Mouse (Mus musculus) naive thymus-derived CD4-positive, alpha-beta T cell, adult 2 months (primary cell): ENCODE measurements at regions not wholly inside any gene's neighbourhood (a gene's known extent, or its start where the extent isn't known, plus 50 kb on each side); places are given as distances from the start of the nearest gene placed in this dataset.

Experiments
- DNase-seq: peaks from one replicate; pipeline ENCODE4 v3.0.0-alpha.2; 2011; ENCODE audit warnings: low read depth

DNA sequence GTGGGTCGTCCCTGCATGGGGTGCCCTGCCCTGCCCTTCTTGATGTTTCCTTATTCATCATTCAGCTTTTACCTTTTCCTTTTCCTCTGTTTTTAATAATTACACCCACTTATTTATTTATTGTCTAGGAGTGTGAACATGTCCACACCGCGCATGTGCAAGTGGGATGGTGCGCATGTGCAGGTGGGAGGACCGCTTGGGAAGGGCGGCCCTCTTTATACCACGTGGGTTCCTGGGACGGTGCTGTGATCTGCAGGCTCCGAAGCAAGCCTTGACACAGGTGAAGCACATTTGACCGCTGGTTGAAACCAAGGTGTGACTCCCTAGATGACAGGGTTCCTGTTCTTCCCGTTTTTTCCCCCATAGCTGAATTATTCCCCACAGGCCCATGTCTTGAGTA is 60.0 kb downstream of the Syf2 start:
- DNase-seq = no peak

DNA sequence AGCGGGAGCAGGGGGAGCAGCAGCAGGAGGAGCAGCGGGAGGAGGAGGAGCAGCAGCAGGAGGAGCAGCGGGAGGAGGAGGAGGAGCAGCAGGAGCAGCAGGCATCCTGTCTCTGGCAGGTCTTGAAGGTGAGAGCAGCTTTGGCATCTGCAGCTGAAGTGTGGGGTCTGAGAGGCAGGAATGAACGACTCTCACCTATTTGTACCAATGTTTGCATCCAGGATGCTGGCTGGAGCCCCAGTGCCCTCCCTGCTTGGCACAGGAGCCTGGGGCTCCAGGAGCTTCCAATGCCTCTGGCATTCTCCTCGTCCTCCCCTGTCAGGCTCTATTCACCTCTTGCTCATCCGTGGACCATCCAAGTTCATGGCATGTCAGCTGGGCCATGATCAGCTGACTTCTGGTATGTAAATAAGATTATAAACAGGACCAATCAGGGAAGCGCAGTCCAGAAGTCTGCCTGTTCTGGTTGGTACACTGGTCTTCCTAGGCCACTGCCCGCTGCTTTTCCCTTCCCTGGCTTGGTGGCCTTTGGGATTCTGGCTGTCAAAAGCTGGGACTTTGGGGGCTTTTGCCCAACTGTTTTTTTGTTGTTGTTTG is 62.9 kb downstream of the Syf2 start:
- no peak for DNase-seq

DNA sequence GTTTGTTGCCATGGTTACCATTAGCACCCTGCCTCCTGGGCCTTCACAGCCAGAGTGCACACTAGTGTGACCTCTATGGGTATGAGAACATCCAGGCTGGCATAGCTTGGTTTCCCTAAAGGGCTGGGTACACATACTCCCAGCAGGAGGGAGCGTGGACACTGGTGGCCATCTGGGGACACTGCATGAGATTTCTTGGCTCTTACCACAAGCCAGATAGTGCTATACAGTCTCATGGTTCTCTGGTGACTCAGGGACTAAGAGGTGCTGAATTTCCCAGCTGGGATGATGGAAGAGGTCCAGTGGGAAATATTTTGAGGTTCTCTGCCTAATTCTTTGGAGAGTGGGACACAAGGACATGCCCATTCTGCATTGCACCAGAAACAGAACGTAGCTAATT is 63.5 kb downstream of the Syf2 start:
- no peak for DNase-seq

DNA sequence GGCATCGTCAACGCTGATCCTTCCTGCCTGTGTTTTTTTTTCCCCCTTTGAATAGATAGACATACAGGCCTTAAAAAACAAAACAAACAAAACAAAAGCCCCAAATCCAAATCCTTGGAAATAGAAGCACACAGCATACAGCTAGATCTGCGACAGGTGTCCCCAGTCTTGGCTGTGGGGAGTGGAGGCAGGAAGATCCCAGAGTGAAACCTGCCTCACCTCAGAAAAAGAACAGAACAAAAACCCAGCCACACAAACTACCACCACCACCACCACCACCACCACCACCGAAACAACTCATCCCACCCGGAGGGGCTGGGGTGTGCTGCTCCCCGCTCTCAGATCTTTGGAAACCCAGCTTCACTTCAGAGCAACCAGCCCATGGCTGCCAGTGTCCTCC is 64.0 kb downstream of the Syf2 start:
- no peak for DNase-seq

DNA sequence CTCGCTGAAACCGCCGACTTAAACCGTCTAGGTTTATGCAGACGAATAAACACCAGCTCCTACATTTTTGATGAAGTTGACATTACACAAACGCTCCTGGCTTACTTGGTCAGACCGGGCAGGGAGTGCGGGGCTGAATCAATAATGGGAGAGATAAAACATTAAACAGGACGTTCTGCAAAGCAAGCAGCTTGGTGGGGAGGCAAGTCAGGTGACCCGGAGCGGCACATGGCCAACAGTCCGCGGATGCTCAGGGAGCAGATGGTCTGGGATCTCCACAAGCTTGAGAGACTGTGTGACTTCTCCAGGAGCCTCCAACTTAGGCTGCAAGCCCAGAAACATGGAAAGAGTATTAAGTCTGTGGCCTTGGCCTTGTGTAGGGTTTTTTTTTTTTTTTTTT is 64.4 kb downstream of the Syf2 start:
- DNase-seq = no peak

DNA sequence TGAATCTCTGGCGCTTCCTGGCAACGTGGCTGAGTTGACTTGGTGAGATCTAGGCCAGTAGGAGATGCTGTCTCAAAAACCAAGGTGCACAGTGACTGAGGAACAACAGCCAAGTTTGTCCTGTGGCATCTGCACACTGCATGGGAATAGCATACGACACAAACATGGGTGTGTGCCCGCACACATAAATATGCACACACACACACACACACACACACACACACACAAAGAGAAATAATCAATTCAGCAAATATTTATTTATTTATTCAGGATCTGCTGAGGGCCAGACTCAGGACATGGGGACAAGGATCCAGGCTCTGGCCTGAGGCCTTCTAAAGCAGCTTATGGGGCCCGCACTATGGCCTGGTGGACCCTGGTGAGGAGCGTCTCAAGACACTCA is 65.4 kb downstream of the Syf2 start:
- no peak for DNase-seq

DNA sequence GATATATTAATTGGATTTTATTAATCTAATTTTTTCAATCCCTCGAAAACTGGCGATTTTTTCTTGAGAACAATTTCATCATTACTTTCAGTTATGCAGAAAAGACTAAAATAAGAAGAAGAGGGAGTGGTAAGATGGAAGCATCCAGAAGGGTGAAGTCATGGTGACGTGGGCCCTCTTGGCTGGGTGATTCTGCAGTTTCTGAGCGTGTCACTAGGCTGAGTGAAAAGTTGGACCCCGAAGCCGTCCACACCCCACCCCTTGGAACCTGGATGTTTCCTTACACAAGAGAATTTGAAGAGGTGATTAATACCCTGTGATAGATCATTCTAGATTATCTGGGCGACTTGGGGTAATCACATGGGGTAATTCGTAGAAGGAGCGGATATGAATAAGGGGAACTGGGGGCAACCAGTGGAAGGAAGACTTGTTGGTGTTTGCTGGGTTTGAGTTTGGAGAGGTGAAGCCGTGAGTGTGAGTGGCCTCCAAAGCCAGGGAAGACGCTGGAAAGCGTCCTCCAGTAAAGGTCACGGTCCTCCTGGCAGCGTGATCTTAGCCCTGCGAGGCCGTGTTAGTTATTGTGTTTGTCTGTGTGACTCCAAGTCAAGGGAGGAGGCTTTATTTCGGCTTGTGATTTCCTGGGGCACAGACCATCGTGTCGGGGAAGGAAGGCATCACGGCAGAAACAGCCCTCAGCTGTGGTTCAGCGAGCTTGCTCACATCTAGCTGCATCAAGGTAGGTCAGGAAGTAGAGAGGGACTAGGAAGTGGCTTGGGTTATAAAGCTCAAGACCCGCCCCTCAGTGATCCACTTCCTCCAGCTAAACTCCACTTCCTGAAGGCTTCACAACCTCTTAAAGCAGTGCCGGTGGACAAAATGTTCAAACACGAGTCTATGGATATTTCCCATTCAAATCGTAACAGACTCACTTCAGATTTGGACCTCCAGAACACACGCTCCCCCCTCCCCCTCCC is 67.0 kb downstream of the Syf2 start:
- peak; percentile 31 for DNase-seq

DNA sequence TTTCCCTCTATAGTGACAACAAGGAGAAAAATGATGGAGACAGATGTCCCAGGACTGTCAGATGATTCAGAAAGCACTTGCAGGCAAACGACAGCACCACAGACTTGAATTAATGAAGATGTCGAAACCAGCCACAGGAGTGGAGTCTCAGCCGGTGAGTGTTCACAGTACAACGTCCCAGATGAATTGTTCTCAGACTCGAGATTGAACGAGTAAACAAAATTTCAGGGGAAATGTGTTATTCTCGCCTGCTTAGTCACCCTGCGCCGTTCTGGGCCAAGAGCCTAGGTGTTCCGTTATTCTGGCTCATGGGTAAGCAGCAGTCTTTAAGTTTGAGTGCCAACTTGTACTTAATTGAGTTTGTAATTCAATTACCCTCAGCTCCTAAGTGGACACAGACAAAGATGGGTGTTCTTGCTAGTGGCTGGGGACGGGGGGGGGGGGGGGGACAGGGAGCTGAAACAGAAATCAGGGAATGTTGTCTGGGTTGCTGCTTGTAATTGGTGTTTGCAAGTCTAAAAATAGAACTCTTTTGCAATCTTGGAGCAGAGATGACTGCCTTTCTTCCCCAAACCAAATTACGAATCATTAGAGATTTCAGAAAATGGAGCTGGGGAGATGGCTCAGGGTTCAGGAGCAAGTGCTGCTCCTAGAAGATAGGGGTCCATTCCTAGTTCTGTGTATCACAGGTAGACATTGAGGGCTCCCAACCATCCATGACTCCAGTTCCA is 68.4 kb downstream of the Syf2 start:
- DNase-seq = no peak

DNA sequence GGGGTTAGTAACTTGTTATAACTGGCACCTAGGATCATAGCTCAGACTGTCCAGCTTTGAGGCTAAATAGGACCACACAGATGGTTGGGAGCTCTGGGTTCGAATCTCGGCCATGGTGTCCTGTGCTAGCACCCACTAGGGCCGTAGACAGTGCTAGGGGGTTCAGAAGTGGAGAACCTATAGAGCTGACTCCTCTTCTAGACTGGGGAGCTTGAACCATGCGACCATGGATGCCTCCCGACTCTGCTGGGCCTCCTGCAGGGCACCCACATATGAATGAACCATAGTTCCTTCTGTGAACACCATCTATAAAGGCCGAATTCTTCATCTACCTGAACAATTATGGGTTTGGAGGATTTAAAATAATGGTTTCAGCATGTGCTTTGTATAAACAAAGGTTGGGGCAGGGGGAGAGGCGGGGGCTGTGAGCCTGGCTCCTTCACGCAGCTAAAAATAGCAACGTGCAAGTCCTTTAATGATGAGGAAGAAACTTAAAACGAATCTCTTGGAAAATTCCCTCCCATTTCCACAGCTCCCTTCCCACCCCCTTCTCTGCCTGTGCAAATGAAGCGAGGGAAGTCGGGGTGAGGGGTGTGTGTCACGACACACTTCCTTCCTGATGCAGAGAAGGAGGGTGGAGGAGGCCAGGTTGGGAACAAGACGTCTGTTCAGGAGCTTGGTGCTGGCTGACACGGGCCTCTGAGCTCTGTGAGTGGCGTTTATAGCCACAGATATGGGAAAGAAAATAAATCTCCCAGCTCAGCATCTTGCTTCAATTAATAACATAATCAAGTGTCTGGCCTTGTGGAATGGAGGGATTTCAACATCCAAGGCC is 71.6 kb downstream of the Syf2 start:
- DNase-seq = no peak

DNA sequence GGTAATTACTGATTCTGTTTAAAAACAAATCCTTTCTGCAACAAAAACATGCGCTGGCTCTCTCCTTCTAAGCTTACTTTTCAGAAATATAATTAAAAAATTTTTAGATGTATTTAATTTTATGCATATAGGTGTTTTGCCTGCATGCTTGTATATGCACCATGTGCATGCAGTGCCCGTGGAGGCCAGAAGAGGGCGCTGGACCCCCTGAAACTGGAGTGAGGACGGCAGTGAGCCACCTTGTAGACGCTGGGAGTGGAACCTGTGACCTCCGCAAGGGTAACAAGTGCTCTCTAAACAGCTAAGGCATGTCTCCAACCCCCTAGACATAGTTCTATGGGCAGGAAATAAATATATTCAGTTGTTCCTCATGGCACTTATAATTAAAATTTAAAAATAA is 80.7 kb downstream of the Syf2 start:
- DNase-seq = no peak

DNA sequence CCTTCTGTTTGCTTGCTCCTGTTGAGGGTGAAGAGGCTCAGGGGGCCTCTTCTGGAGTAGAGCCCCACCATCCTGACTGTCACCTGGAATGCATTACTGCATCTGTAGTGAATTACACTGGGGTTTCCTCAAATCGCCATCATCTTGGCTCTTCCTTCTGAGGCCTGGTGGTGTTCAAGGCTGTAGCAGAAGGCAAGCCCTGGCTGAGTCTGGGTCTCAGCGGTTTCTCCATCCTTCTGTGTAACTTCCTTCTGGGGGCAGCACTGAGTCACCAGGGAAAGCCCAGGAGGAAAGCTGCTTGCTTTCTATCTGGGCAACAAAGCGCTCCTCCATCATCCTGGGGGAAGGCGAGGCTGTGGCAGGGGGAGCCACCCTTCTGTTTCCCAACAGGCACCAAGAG is 82.2 kb downstream of the Syf2 start:
- DNase-seq = no peak

DNA sequence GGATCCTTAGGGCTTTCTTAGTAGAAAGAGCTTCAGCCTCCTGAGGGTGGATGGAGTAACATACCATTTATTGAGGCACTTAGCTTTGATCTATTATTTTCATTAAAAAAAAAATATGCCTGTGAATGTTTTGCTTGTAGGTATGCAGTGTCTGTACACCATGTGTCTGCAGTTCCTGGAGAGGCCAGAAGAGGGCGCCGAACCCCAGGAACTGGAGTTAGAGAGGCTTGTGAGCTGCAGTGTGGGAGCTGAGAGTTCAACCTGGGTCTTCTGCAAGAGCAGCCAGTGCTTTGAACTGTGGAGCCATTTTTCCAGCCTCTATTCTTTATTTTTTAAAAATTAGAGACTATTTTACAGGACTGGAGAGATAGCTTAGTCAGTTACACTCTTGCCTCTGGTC is 83.2 kb downstream of the Syf2 start:
- DNase-seq = peak; percentile 28

DNA sequence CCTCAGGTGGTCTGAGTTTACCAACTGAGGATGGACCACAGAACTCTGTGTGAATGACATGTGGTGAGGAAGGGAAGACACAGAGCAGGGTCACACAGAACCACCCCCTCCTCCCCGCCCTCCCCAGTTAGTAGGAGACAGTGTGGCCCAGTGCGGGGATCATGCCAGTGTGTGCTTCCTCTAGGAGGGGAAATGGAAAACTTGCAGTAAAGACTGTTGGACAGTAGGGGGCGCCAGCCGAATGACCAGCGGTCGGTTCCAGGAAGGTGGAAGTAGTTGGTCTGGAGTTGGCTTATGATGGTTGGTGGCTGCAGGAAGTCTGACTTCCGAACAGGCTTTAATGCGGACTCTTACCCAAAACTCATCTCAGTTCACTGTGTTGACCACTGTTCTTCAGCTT is 87.3 kb downstream of the Syf2 start:
- peak; percentile 75 for DNase-seq

DNA sequence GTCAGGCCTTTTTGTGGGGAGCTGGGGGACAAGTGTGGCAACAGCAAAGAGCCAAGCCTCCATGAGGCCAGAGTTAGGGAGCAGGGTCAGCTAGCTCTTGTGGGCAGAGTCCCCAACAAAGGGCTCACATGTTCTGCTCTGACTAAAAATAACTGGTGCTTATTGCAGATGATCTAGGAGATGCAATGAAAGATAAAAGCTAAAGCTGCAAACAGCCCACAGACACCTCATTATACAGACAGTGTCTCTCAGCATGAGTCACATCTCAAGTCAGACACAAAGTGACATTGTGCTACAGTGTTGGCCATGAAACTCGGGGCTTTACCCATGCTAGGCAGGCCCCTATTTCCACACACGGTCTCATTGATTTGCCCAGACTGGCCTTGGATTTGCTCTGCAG is 88.4 kb downstream of the Syf2 start:
- no peak for DNase-seq

DNA sequence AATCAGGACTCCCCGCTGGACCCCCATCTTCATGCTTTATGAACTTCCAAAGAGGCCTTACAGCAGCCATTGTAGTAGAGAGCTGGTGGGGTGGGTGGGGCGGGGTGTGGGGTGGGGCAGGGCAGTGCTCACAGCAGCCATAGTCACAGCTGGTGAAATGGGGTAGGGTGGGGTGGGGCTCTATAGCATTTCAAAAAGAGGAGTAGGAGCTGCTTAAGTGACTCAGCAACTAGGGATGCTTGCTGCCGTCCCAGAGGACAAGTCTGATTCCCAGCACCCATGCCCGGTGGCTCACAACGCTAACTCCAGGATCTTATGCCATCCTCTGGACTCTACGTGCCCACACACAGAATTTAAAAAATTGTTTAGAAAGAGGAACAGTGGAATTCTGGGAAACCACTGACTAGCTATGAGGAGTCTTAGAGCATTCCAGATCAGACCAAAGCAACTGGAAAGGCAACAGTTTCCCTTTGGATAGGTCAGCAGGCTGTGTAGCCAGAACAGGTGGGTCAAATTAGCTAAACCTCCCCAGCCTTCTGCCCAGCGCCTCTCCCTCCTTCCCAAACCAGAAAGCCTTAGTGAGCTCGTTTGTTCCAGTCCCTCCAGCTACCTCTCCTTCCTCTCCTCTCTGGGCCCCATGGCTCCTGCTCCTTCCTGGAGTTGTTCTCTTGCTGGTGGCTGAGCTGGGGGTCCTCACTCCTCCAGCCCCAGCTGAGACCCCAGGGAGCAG is 89.7 kb downstream of the Syf2 start:
- DNase-seq = no peak

DNA sequence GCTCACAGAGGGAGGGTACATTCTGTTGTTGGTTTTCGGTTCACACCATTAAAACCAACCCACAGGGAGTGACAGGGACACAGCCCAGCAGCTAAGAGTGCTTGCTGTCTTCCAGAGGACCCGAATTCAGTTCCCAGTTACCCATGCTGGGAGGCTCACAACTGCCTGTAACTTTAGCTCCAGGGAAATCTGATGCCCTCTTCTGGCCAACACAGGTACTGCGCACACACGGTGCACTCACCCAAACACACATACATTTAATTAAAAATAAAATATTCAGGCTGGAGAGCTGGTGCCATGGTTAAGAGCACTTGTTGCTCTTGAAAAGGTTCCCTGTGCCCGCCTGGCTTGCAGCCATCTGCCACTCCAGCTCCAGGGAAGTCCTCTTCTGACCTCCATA is 92.5 kb downstream of the Syf2 start:
- peak; percentile 18 for DNase-seq

DNA sequence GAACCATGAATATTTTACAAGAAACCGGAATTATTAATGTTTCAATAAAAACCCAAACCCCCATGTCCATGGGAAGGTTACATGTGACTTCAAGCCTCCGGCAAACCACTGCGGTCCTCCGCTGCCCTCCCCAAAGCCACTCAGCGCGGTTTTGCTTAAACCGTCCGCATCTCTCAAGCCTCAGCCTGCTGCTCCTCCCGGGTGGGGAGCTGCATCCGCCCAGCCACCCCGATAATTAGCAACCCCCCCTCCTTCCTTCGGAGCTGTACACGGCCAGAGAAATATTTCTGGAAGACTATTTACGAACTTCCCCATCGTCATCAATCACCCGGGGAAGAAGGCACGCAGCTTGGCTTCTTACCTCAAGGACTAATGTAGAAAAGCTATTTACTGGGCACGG is 94.7 kb upstream of the Runx3 start:
- DNase-seq = no peak

DNA sequence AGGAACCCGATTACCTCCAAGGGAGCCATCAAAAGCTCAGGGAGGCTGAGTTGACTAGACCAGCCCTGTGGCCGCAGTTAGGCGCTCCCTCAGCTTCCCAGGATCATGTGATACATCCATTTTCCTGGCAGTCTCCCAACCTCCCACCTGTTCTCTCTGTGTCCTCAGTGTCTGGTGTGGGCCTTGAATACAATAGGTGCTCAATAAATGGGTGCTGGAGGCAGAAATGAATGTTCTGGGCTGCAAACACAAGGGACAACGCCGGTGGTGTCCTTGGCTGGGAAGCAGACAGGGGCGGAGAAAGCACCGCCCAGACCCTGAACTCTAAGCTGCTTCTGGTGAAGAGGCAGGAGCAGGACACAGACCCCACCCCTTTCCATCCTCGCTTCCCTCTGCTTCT is 93.3 kb upstream of the Runx3 start:
- DNase-seq = no peak

DNA sequence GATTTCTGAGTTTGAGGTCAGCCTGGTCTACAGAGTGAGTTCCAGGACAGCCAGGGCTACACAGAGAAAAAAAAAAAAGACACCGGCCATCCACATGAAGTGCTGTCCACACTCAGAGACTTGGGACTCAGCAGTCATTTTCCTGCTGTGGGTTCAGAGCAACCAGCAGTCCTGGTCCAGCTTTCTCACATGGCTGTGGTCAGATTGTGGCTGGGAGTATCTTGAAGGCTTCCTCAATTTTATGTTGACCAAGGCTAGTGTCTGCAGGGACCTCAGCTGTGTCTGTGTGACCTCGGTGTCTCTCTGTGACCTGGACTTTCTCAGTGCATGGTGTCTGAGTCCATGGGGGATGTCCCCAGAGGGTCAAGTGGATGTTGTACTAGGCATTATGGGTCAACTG is 90.7 kb upstream of the Runx3 start:
- no peak for DNase-seq

DNA sequence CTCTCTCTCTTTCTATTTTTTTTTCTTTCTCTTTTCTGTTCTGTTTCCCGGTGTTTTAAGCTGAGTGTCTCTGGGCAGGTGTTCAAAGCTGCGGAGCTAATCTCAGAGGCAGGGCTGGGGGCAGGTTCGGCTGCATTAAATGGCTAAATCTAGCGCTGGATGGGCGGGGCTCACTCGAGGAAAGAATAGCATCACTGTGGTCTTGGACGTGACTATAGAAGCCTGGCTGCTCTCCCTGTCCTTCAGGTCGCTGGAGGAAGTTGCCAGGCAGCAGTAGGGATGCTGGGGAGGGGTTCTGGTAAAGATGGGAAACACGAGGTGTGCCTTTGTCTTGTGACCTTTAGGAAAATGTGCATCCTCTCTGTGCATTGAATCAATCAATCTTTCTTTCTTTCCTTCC is 88.0 kb upstream of the Runx3 start:
- DNase-seq = no peak

DNA sequence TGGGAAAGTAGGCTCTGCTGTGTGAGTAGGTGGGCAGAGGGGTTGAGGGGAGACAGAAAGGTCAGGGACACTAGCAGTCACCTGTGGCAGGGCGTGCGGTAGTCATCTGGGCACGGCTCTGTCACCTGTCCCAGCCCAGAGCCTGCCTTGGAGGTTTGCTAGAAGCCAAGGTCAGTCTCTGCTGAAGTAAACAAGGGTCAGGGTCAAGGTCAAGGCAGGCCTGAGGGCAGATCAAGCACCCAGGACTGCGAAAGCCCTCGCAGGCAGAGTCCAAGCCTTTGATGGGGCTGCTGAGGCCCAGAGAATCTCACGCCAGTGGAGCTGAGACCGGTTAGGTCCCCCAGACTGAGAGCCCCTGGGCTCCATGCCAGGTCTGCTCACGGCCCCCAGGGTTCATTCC is 87.2 kb upstream of the Runx3 start:
- no peak for DNase-seq
